Mouse (Mus musculus) testis, adult 2 months (tissue): Measurements from ENCODE around the gene Rpl37a. TPM values are rescaled to one million over a fixed set of nuclear protein-coding genes. Genes with fewer than 3 reads are reported as not detected.

Source experiments
- H3K27ac ChIP-seq: fragments of 200-500 bp; 2 replicates; pipeline ENCODE4 v1.5.1; 2012; ENCODE audit warnings: low read depth, low read length; ENCODE audit not compliant: control insufficient read depth, insufficient read depth
- H3K27me3 ChIP-seq: fragments of 200-500 bp; 2 replicates; pipeline ENCODE4 v1.6.1; 2012; ENCODE audit warnings: mild to moderate bottlenecking, low read length, moderate library complexity; ENCODE audit not compliant: control insufficient read depth, insufficient read depth
- H3K36me3 ChIP-seq: fragments of 200-500 bp; 2 replicates; pipeline ENCODE4 v1.6.1; 2012; ENCODE audit warnings: mild to moderate bottlenecking, low read length; ENCODE audit not compliant: control insufficient read depth, insufficient read depth
- H3K4me1 ChIP-seq: fragments of 200-500 bp; 2 replicates; pipeline ENCODE4 v1.6.1; 2012; ENCODE audit warnings: low read length; ENCODE audit not compliant: control insufficient read depth, insufficient read depth
- H3K4me3 ChIP-seq: fragments of 200-500 bp; 2 replicates; pipeline ENCODE4 v1.5.1; 2012; ENCODE audit warnings: low read depth, mild to moderate bottlenecking, low read length, moderate library complexity, mixed read lengths; ENCODE audit not compliant: control insufficient read depth
- CTCF ChIP-seq: fragments of 200-500 bp; IDR thresholded peaks from 2 replicates; pipeline ENCODE4 v1.5.1; 2012; ENCODE audit warnings: low read depth, mild to moderate bottlenecking, inconsistent platforms, low read length, moderate library complexity; ENCODE audit not compliant: control insufficient read depth, insufficient read depth, insufficient replicate concordance
- POLR2A ChIP-seq: fragments of 200-500 bp; IDR thresholded peaks from 2 replicates; pipeline ENCODE4 v1.6.1; 2012; ENCODE audit warnings: low read depth, mild to moderate bottlenecking, inconsistent platforms, low read length, moderate library complexity; ENCODE audit not compliant: control insufficient read depth
- polyA plus RNA-seq: library from polyadenylated mRNA; depleted of rRNA; stranded (reverse); fragments of >200 nt; gene quantifications from 2 replicates; pipeline ENCODE4 v1.2.3, GENCODE M21; 2012; rRNA removed

Rpl37a gene
- polyA plus RNA-seq, 1 experiment = 442 TPM

DNA sequence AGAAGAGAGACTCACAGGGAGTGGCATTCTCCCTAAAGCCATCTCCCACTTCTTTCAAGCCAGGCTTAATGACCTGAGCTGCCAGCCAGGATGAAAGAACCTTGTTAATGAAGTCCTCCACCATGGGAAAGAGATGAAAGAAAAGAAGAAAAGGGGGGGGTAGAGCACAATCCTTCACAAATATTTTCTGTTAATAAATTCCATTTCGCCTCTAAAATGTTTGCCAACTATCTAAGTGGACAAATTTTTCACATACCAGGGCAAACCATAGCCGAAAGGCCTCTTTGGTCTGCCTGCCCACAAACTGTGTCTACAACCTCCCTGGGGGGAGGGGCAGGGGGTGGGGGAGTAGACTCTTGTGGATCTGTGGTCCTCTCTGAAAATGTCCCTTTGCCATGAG is 44.7 kb downstream of the Rpl37a start:
- no peak for TF ChIP-seq POLR2A
- no peak for TF ChIP-seq CTCF
- no peaks in the 10 kb centered on the region for H3K36me3 ChIP-seq
- H3K4me3 ChIP-seq = no peak overlapping the region
- H3K27me3 ChIP-seq = no peaks in the 10 kb centered on the region
- no peaks in the 10 kb centered on the region for H3K4me1 ChIP-seq
- H3K27ac ChIP-seq = no peak overlapping the region

DNA sequence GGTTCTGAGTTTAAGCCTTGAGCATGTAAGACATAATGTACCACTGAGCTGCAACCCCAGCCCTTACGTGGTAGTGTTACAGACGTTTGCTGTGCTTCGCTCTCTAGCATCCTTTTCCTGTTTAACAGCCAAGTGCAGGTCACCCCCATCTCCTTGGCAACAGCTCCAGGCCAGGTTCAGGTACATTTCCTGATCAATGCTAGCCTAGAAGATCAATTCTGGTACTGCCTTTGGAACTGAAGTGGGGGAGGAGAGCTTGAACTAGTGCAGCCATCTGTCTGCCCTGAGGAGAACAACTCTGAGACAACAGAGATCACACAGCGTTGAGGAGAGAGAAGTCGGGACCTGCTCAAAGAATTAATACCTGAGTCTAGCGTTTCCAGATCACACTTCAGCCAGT is 48.7 kb downstream of the Rpl37a start:
- TF ChIP-seq CTCF (no peak), POLR2A (no peak)

More for the DNA sequence above, 48.7 kb downstream of the Rpl37a start:
- Histone ChIP-seq H3K27me3 (no peaks in the 10 kb centered on the region), H3K4me3 (no peak overlapping the region), H3K4me1 (no peaks in the 10 kb centered on the region), H3K36me3 (no peaks in the 10 kb centered on the region), H3K27ac (no peak overlapping the region)

Other genes with a start within 250 kb of the Rpl37a start
- 0.33 and 0.43 TPM in 2 replicates for gene March4, start 174.4 kb upstream of the Rpl37a start, polyA plus RNA-seq
- gene Smarcal1, start 128.0 kb upstream of the Rpl37a start, polyA plus RNA-seq = 10.7 and 12.9 TPM in 2 replicates
- 17.7 and 20.6 TPM in 2 replicates for gene Ankar, start 10.7 kb upstream of the Rpl37a start, polyA plus RNA-seq
- 20.2 and 27.3 TPM in 2 replicates for gene Igfbp2, start 113.2 kb downstream of the Rpl37a start, polyA plus RNA-seq
- 1.3 and 2.3 TPM in 2 replicates for gene Igfbp5, start 163.6 kb downstream of the Rpl37a start, polyA plus RNA-seq